Mouse (Mus musculus): ENCODE measurements at regions not wholly inside any gene's neighbourhood (a gene's known extent, or its start where the extent isn't known, plus 50 kb on each side); places are given as distances from the start of the nearest gene placed in this dataset.

- no peak for ATAC-seq (replicated peaks; ENCODE audit: low FRiP score, low read depth)
- Histone ChIP-seq H3K4me2 (ENCODE audit: low read length) (no peak overlapping the region), H3K9ac (ENCODE audit: low read depth, low read length) (no peak overlapping the region), H3K36me3 (ENCODE audit: insufficient read depth, low read length) (no peaks in the 10 kb centered on the region), H3K27ac (no peak overlapping the region; the same call in none of the 2 replicates), H3K4me3 (replicated peaks; ENCODE audit: low read depth, low read length) (no peak overlapping the region), H3K4me1 (replicated peaks; ENCODE audit: insufficient read depth, low read length) (no peaks in the 10 kb centered on the region), H3K27me3 (ENCODE audit: insufficient read depth, low read length) (no peaks in the 10 kb centered on the region), H3K9me3 (replicated peaks; ENCODE audit: low read length) (no peaks in the 10 kb centered on the region)
- 26% methylated on average over 7 of the region's 7 CpGs for WGBS
- peak; percentile 92 for DNase-seq (ENCODE audit: low spot score)
- TF ChIP-seq CTCF (IDR thresholded peaks at IDR 0.05; ENCODE audit: low read depth) = no peak
Observed at GRCm38 (mm10) chr2:75202587-75203220, 377.1 kb downstream of the Mtx2 start.

GRCm38 (mm10) chr2:75208821-75209758 lies 383.5 kb downstream of the Mtx2 start:
- 23% methylated on average over 27 of the region's 27 CpGs for WGBS
- peaks cover 18% of the 10 kb centered on the region; the same call in 1 of the 2 replicates for H3K4me1 ChIP-seq (replicated peaks; ENCODE audit: insufficient read depth, low read length)
- DNase-seq (ENCODE audit: low spot score) (peak; percentile 35), ATAC-seq (replicated peaks; ENCODE audit: low FRiP score, low read depth) (no peak)
- H3K36me3 ChIP-seq (ENCODE audit: insufficient read depth, low read length) = no peaks in the 10 kb centered on the region
- TF ChIP-seq CTCF (IDR thresholded peaks at IDR 0.05; ENCODE audit: low read depth) = no peak
- no peaks in the 10 kb centered on the region for H3K27me3 ChIP-seq (ENCODE audit: insufficient read depth, low read length)
- peak overlapping the region; percentile 51 for H3K4me2 ChIP-seq (ENCODE audit: low read length)
- peak overlapping the region; percentile 63 for H3K27ac ChIP-seq
- peak overlapping the region; percentile 23; the same call in 1 of the 2 replicates for H3K9ac ChIP-seq (ENCODE audit: low read depth, low read length)
- H3K4me3 ChIP-seq (replicated peaks; ENCODE audit: low read depth, low read length) = no peak overlapping the region
- H3K9me3 ChIP-seq (replicated peaks; ENCODE audit: low read length) = no peaks in the 10 kb centered on the region

GRCm38 (mm10) chr2:75209790-75210583 lies 384.4 kb downstream of the Mtx2 start:
- Histone ChIP-seq H3K4me1 (replicated peaks; ENCODE audit: insufficient read depth, low read length) (peaks cover 18% of the 10 kb centered on the region; the same call in 1 of the 2 replicates), H3K9me3 (replicated peaks; ENCODE audit: low read length) (no peaks in the 10 kb centered on the region), H3K9ac (ENCODE audit: low read depth, low read length) (no peak overlapping the region), H3K27ac (no peak overlapping the region), H3K27me3 (ENCODE audit: insufficient read depth, low read length) (no peaks in the 10 kb centered on the region), H3K4me2 (ENCODE audit: low read length) (peak overlapping the region; percentile 51; the same call in 1 of the 2 replicates), H3K4me3 (replicated peaks; ENCODE audit: low read depth, low read length) (no peak overlapping the region), H3K36me3 (ENCODE audit: insufficient read depth, low read length) (no peaks in the 10 kb centered on the region)
- no peak for ATAC-seq (replicated peaks; ENCODE audit: low FRiP score, low read depth)
- 47% methylated on average over 17 of the region's 17 CpGs for whole genome bisulfite sequencing
- DNase-seq (ENCODE audit: low spot score) = no peak
- no peak for TF ChIP-seq CTCF (IDR thresholded peaks at IDR 0.05; ENCODE audit: low read depth)

- Histone ChIP-seq H3K36me3 (ENCODE audit: insufficient read depth, low read length) (no peaks in the 10 kb centered on the region), H3K27ac (no peak overlapping the region), H3K4me1 (replicated peaks; ENCODE audit: insufficient read depth, low read length) (no peaks in the 10 kb centered on the region), H3K9ac (ENCODE audit: low read depth, low read length) (no peak overlapping the region), H3K27me3 (ENCODE audit: insufficient read depth, low read length) (no peaks in the 10 kb centered on the region), H3K4me3 (replicated peaks; ENCODE audit: low read depth, low read length) (no peak overlapping the region), H3K4me2 (ENCODE audit: low read length) (no peak overlapping the region), H3K9me3 (replicated peaks; ENCODE audit: low read length) (no peaks in the 10 kb centered on the region)
- WGBS = 50% methylated on average over 5 of the region's 5 CpGs
- DNase-seq (ENCODE audit: low spot score) = no peak
- no peak for TF ChIP-seq CTCF (IDR thresholded peaks at IDR 0.05; ENCODE audit: low read depth)
- ATAC-seq (replicated peaks; ENCODE audit: low FRiP score, low read depth) = no peak
Observed at GRCm38 (mm10) chr2:75216931-75217330, 391.3 kb downstream of the Mtx2 start.

GRCm38 (mm10) chr2:75220775-75221359 lies 395.3 kb downstream of the Mtx2 start:
- WGBS = 64% methylated on average over 8 of the region's 8 CpGs
- Histone ChIP-seq H3K9ac (ENCODE audit: low read depth, low read length) (no peak overlapping the region), H3K4me2 (ENCODE audit: low read length) (no peak overlapping the region), H3K4me1 (replicated peaks; ENCODE audit: insufficient read depth, low read length) (no peaks in the 10 kb centered on the region), H3K36me3 (ENCODE audit: insufficient read depth, low read length) (no peaks in the 10 kb centered on the region), H3K27me3 (ENCODE audit: insufficient read depth, low read length) (no peaks in the 10 kb centered on the region), H3K4me3 (replicated peaks; ENCODE audit: low read depth, low read length) (no peak overlapping the region), H3K27ac (no peak overlapping the region), H3K9me3 (replicated peaks; ENCODE audit: low read length) (no peaks in the 10 kb centered on the region)
- TF ChIP-seq CTCF (IDR thresholded peaks at IDR 0.05; ENCODE audit: low read depth) = no peak
- ATAC-seq (replicated peaks; ENCODE audit: low FRiP score, low read depth) = no peak
- peak; percentile 61 for DNase-seq (ENCODE audit: low spot score)
